Mouse (Mus musculus): ENCODE data around the gene Cyp2r1.

- TF ChIP-seq CTCF (IDR thresholded peaks at IDR 0.05; ENCODE audit: low read depth) (no peak), EP300 (IDR thresholded peaks at IDR 0.05; ENCODE audit: low read depth) (no peak)
These were observed 19.7 kb upstream of the Cyp2r1 start for GRCm38 (mm10) chr7:114582441-114582840.
